Mouse (Mus musculus) liver, embryonic 12.5 days (tissue): ENCODE results near the gene Hmgcr. TPM values are rescaled to one million over a fixed set of nuclear protein-coding genes. Genes with fewer than 3 reads are reported as not detected.

ENCODE experiments used
- polyA plus RNA-seq: library from polyadenylated mRNA; unstranded; fragments of >200 nt; fragmentation: Nextera tagmentation; extraction: Ambion mirVana; gene quantifications from 2 replicates; pipeline ENCODE4 v1.2.1, GENCODE M21; 2016

The Hmgcr gene
- polyA plus RNA-seq, 1 experiment from 2014 or later: 79.3 TPM

Other genes with a start within 250 kb of the Hmgcr start
- not detected in 2 replicates for gene Ankdd1b, start 199.7 kb downstream of the Hmgcr start, polyA plus RNA-seq
- gene Gm17622, start 180.2 kb downstream of the Hmgcr start, polyA plus RNA-seq: not detected in 2 replicates
- gene Polk, start 128.4 kb downstream of the Hmgcr start, polyA plus RNA-seq: 6.2 and 6.9 TPM in 2 replicates
- gene Col4a3bp, start 128.3 kb downstream of the Hmgcr start, polyA plus RNA-seq: 6.7 and 7.5 TPM in 2 replicates
- gene Ankrd31, start 77.3 kb upstream of the Hmgcr start, polyA plus RNA-seq: 0.02 TPM in 1 of 2 replicates, not detected in the other